Mouse (Mus musculus) cerebellum, adult 11 months (tissue): ENCODE measurements around the gene Olfr796.

Experiments
- DNase-seq: peaks from one replicate; pipeline ENCODE4 v3.0.0; 2022

Gene Olfr796

DNA sequence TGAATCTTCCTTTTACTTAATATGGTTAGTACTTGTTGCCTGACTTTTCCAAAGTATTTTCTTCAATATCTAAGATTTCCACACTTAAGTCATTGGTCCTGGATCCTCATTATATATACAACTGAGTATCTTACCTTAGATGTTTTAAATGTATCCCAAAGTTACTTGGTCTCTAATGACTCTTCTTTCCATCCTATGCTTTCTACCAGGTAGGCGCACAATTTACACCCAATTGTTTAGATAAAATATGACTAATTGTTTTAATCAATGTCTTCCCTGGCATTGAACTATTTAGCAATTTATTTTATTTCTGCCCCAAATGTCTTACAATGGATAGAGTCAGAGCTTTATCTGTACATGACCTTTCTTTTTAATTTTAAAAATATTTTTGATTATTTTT lies at the start of gene Olfr796:
Gene Olfr796 (minus strand): TSS at position 101 of the 400 bp plus-strand sequence.
- DNase-seq: no peak

DNA sequence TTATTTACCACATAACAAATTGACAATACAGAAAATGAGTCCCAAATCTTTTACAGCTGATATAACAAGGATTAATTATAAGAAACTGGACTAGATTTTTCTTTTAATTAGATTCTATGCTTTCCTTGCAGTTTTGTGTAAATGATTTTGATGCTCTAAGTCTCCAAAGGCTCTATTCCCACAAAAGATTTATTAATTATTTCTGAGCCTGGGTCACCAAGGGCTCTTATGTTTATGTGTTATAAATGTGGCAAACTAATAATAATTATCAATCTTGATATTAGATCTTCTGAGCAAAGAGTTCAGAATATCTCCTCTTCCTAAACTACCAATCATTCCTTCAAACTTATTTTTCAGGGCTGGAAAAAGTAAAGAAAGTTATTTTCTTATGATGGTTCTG lies 45.0 kb upstream of the Olfr796 start, which contains the start of gene Olfr800:
Gene Olfr800 (plus strand): TSS at position 301 of the 400 bp plus-strand sequence.
- DNase-seq: no peak

GRCm38 (mm10) chr10:129651763-129652162 lies 39.4 kb upstream of the Olfr796 start:
- DNase-seq: no peak

GRCm38 (mm10) chr10:129637184-129637583 lies 24.8 kb upstream of the Olfr796 start, which contains the start of gene Olfr799:
Gene Olfr799 (plus strand): TSS chr10:129637484.
- no peak for DNase-seq

DNA sequence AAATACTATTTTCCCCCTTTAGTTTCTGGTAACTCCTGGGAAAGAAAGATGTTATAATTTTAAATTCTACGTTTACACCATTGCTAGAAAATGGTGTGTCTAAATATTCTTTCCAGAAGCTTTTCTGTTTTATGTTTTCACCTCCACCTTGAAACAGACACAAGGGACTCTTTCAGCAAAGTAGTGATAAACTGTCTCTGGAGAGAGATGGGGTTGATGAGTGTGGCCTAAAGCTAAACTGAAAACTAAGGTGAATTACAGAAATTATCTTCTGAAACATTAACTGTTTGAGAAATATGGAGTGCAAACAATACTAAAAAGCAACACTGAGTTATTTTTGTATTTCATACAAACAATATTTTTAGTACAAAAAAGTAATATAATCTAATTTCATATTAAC lies 15.5 kb upstream of the Olfr796 start, which contains the start of gene Olfr798:
Gene Olfr798 (minus strand): TSS at position 101 of the 400 bp plus-strand sequence.
- DNase-seq: no peak

GRCm38 (mm10) chr10:129623251-129623650 lies 10.9 kb upstream of the Olfr796 start:
- no peak for DNase-seq

DNA sequence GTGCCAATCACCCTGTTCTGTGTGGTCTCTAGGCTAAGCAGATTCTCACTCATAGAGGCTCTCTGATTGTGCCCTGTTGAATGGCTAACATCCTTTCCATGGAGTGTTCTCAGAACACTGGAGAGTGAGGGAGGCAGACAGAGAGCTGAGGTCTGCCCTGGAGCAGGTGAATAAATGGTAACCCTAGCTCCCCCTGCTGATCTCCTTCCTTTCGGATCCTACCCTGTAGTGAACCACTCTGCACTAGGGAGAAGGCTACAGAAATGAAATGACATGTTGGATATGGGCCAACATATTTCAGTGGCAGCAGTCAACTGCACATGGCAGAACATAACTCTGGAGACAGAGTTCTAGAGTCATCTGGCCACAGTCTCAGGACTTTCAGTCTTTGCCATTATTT lies 9.4 kb upstream of the Olfr796 start:
- DNase-seq: no peak

GRCm38 (mm10) chr10:129577066-129577465 lies 35.3 kb downstream of the Olfr796 start:
- DNase-seq: no peak

DNA sequence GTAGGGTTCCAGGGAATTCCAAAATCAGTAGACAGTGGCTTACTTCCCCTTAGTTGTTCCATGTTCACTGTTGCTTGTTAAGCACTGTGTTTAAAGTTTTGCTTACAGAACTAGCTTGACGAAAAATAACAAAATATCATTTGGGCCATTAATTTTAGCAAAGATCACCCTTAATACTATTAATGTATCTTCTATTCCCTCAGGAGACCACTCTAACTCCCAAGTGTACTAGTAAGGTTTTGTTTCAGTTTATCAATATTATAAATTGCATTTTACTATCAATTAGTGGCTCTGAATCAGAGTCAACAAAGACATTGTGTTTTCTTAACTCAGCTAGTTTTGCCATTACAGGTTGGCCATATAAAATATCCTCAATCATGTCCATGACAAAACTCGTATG lies 45.0 kb downstream of the Olfr796 start, which contains the start of gene Olfr794:
Gene Olfr794 (plus strand): TSS at position 301 of the 400 bp plus-strand sequence.
- DNase-seq: no peak
